Mouse (Mus musculus) forebrain, embryonic 14.5 days (tissue): Measurements from ENCODE around the gene Rbp4. TPM values are rescaled to one million over a fixed set of nuclear protein-coding genes. Genes with fewer than 3 reads are reported as not detected.
A peak's percentile ranks its signal among the peaks of the same experiment; 100 is the strongest.

Source experiments
- ATAC-seq: fragments of 200-750 bp; cut with Nextera tagmentation; 2 replicates; pipeline ENCODE4 v1.8.0; 2017; ENCODE audit warnings: mild to moderate bottlenecking, moderate library complexity
- DNase-seq: peaks from one replicate; pipeline ENCODE4 v3.0.0-alpha.2; 2015; ENCODE audit warnings: low spot score
- H3K27ac ChIP-seq: fragments of 300-500 bp; sonication (generic); 2 replicates; pipeline ENCODE4 v1.5.1; 2014; ENCODE audit warnings: low read depth, mild to moderate bottlenecking, control low read depth, low read length, moderate library complexity
- H3K27me3 ChIP-seq: fragments of 300-500 bp; sonication (generic); replicated peaks from 2 replicates; pipeline ENCODE4 v1.6.1; 2014; ENCODE audit warnings: low read length, control low read depth, mixed read lengths; ENCODE audit not compliant: control insufficient read depth, insufficient read depth
- H3K36me3 ChIP-seq: fragments of 300-500 bp; sonication (generic); 2 replicates; pipeline ENCODE4 v1.6.1; 2014; ENCODE audit warnings: low read length, control low read depth; ENCODE audit not compliant: control insufficient read depth, insufficient read depth
- H3K4me1 ChIP-seq: fragments of 300-500 bp; sonication (generic); 2 replicates; pipeline ENCODE4 v1.6.1; 2014; ENCODE audit warnings: antibody characterized with exemption, low read length, control low read depth; ENCODE audit not compliant: control insufficient read depth, insufficient read depth
- H3K4me2 ChIP-seq: fragments of 300-500 bp; sonication (generic); 2 replicates; pipeline ENCODE4 v1.6.1; 2014; ENCODE audit warnings: mild to moderate bottlenecking, control low read depth, low read length
- H3K4me3 ChIP-seq: fragments of 300-500 bp; sonication (generic); 2 replicates; pipeline ENCODE4 v1.5.1; 2014; ENCODE audit warnings: low read depth, low read length, control low read depth
- H3K9ac ChIP-seq: fragments of 300-500 bp; sonication (generic); 2 replicates; pipeline ENCODE4 v1.6.1; 2014; ENCODE audit warnings: mild to moderate bottlenecking, low read length, control low read depth, moderate library complexity
- H3K9me3 ChIP-seq: fragments of 300-500 bp; sonication (generic); replicated peaks from 2 replicates; pipeline ENCODE4 v1.6.1; 2016; ENCODE audit warnings: low read length, control low read depth, mixed read lengths; ENCODE audit not compliant: control insufficient read depth
- WGBS: fragments of 180-500 bp; shearing (Covaris S2); extraction: QIAGEN DNeasy Blood & Tissue Kit; methylation state at CpG from one replicate; pipeline ENCODE4 v1.1.7; 2014; 5-methylcytosine and 5-hydroxymethylcytosine counted together
- polyA plus RNA-seq: library from polyadenylated mRNA; unstranded; fragments of >200 nt; fragmentation: Nextera tagmentation; extraction: Ambion mirVana; gene quantifications from 2 replicates; pipeline ENCODE4 v1.2.1, GENCODE M21; 2014

Rbp4 gene
- polyA plus RNA-seq, 1 experiment from 2014 or later = 1.0 TPM

DNA sequence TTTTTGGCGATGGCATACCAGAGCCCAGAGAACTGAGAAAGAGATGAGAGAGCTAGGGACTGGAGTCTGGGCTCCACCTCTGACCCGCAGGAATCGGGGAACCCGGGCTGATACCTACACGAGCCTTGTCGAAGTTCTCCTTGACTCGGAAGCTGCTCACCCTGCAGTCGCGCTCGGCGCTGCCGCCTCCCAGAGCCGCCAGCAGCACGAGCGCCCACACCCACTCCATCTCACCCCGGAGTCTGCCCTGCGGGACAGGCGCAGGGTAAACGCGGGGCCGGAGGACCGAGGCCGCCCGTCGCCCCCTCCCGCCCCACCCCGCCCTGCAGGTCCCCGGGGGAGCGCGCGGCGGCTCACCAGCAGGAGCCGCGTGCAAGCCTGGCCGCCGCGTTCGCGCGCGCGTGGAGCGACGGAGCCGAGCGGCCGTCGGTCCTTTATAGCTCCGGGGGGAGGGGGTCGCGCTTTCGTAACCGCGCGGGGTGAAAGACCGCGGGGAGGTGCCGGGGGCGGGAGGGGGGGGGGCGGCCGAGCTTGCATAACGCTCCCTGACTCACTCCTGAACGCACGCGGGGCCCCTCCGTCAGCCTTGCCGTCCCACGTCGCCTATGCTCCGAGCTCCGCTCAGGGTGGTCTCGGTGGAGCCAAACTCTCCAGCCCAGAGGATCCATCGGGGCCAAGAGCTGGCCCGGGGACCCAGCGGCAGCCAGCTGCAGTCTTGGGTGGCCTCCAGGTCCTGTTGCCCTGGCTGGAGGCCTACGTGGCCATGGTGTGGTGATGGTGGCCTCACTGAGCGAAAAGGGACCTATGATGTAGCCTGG is 471 bp downstream of the Rbp4 start:
- 0 out of 2 replicates have a peak, but pooled peaks cover 3% of the 10 kb centered on the region for H3K4me1 ChIP-seq
- no peaks in the 10 kb centered on the region for H3K36me3 ChIP-seq
- H3K27ac ChIP-seq = no peak overlapping the region
- ATAC-seq = peak; percentile 72
- H3K9me3 ChIP-seq = no peaks in the 10 kb centered on the region
- peak overlapping the region; percentile 58 for H3K9ac ChIP-seq
- under 1% methylated on average over 46 of the region's 77 CpGs for WGBS
- DNase-seq = peak; percentile 35
- peak overlapping the region; percentile 52 for H3K4me3 ChIP-seq
- H3K4me2 ChIP-seq = peak overlapping the region; percentile 90
- peaks cover 17% of the 10 kb centered on the region; the same call in 1 of the 2 replicates for H3K27me3 ChIP-seq

DNA sequence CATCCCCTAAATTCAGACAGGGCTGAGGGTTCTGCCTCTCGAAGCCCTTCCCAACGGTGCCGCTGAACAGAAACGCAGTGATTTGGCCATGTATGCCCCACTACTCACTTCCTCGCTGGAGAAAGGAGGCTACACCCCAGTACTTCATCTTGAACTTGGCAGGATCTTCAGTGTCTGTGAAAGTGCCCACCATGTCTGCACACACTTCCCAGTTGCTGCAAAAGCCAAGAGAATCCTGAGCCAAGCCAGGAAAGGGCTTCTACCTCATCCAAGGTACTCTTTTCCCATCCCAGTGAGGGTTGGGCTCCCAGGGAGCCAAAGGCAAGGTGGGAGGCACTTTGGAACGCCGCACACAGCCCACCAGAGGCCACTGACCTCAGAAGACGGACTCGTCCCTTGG is 1.2 kb downstream of the Rbp4 start:
- H3K27ac ChIP-seq = no peak overlapping the region
- no peaks in the 10 kb centered on the region for H3K36me3 ChIP-seq
- H3K9me3 ChIP-seq = no peaks in the 10 kb centered on the region
- DNase-seq = peak; percentile 1
- no peak for ATAC-seq
- peaks cover 17% of the 10 kb centered on the region; the same call in 1 of the 2 replicates for H3K27me3 ChIP-seq
- H3K4me1 ChIP-seq = 0 out of 2 replicates have a peak, but pooled peaks cover 3% of the 10 kb centered on the region
- H3K9ac ChIP-seq = peak overlapping the region; percentile 58; the same call in 1 of the 2 replicates
- peak overlapping the region; percentile 52 for H3K4me3 ChIP-seq
- peak overlapping the region; percentile 90 for H3K4me2 ChIP-seq
- 28% methylated on average over 9 of the region's 9 CpGs for WGBS

DNA sequence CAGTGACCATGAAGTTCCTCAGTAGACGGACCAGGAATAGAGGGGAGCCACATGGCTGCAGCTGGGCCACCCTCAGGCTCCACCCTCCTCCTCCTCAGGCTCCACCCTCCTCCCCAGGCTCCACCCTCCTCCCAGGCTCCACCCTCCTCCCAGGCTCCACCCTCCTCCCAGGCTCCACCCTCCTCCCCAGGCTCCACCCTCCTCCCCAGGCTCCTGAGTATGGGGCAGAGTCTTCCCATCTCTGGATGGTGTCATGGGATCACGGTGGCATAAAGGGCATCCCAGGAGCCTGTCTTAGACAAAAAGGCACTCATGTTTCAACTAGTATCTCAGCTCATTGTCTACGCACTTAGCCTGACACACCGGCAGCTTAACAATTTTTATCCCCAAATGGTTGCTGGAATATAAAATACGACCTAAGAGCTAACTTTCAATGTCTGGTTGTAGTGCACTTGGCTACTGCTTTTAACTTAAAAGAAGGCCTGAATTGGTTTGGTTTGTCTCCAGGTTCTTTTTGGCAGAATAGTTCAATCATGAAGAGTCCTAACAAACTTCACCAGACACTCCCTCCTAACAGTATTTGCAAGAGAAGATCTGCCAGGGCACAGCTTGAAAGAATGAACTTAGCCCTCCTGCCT is 4.8 kb downstream of the Rbp4 start:
- Histone ChIP-seq H3K27me3 (peaks cover 15% of the 10 kb centered on the region; the same call in 1 of the 2 replicates), H3K4me2 (no peak overlapping the region), H3K27ac (no peak overlapping the region), H3K9me3 (no peaks in the 10 kb centered on the region), H3K9ac (no peak overlapping the region), H3K4me1 (0 out of 2 replicates have a peak, but pooled peaks cover 3% of the 10 kb centered on the region), H3K36me3 (no peaks in the 10 kb centered on the region), H3K4me3 (no peak overlapping the region)
- DNase-seq (no peak), ATAC-seq (no peak)
- 86% methylated on average over 5 of the region's 5 CpGs for WGBS

DNA sequence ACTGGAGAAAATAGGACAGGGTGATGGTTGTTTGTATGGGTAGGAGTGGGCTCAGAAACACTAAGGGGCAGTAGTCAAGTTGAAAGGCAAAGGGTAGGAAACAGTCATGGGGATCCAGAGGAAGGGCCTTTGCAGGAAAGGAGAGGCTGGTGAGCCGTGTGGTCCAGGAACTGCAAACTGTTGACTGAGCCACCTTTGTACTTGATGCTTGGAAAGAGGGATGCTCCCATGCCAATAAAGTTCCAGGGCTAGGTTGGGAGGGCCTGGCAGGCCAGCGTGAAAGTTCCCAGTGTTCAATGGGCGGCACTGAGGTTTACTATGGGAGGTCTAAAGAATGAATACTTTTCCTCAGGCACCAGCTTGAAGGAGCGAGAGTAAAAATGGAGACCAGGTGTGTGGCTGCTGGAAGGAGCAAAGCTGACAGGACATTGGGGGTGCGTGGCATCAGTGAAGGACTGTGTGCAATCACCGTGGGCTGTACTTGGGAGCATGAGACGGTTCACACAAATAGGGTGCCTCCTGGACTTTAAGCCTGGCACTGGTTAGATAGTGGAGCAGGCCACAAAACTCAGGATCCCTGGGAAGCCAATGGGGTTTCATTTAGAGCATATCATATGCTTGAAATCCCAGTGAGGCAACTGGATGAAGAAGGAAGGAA is 10.1 kb downstream of the Rbp4 start:
- Histone ChIP-seq H3K4me2 (no peak overlapping the region), H3K9me3 (no peaks in the 10 kb centered on the region), H3K27me3 (no peaks in the 10 kb centered on the region), H3K9ac (no peak overlapping the region), H3K4me3 (no peak overlapping the region), H3K36me3 (no peaks in the 10 kb centered on the region), H3K4me1 (no peaks in the 10 kb centered on the region), H3K27ac (no peak overlapping the region)
- ATAC-seq = no peak
- no peak for DNase-seq
- 92% methylated on average over 7 of the region's 7 CpGs for WGBS

DNA sequence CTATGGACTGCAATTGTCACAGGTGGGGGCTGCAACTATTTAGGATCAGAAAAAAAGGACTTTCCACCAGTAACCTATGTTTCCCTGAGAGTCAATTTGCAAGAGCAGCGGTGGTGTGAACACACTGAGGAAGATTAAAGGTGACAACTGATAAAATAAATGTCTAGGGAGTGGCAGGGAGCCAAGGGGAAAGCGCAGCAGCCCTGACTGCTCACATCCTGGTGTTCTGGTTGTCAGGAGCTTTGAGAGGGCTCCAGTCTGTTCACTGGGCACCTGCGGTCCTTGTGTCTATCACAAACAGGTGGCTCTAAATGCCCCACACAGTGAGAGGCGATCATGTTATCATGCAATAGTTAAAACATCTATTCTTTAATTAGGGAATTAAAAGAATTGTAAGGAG is 12.5 kb downstream of the Rbp4 start:
- Histone ChIP-seq H3K4me3 (no peak overlapping the region), H3K9me3 (no peaks in the 10 kb centered on the region), H3K36me3 (no peaks in the 10 kb centered on the region), H3K27me3 (no peaks in the 10 kb centered on the region), H3K27ac (no peak overlapping the region), H3K4me2 (no peak overlapping the region), H3K4me1 (no peaks in the 10 kb centered on the region), H3K9ac (no peak overlapping the region)
- WGBS = 56% methylated on average over 4 of the region's 4 CpGs
- ATAC-seq (no peak), DNase-seq (no peak)

DNA sequence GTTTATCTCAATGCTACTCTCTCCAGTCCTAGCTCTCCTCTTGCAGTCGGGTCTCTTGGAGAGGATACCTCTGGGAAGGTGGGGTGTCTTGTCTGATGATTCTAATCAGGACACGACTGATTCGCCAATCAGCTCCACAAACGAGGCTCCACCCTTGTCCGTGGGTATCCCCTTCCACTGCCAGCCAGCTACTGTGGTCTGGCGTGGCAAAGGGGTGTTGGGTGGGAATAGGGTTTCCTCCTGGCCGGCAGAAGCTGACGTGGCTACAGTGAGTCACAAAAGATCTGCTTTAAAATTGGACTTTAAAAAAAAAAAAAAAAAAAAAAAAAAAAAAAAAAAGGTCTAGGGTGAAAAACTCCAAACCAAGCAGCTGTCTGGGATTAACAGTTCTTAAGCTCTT is 14.0 kb downstream of the Rbp4 start:
- H3K9ac ChIP-seq = no peak overlapping the region
- no peaks in the 10 kb centered on the region for H3K9me3 ChIP-seq
- no peaks in the 10 kb centered on the region for H3K4me1 ChIP-seq
- H3K36me3 ChIP-seq = no peaks in the 10 kb centered on the region
- ATAC-seq (no peak), DNase-seq (no peak)
- no peaks in the 10 kb centered on the region for H3K27me3 ChIP-seq
- H3K27ac ChIP-seq = no peak overlapping the region
- WGBS = 77% methylated on average over 8 of the region's 8 CpGs
- H3K4me2 ChIP-seq = no peak overlapping the region
- H3K4me3 ChIP-seq = no peak overlapping the region

DNA sequence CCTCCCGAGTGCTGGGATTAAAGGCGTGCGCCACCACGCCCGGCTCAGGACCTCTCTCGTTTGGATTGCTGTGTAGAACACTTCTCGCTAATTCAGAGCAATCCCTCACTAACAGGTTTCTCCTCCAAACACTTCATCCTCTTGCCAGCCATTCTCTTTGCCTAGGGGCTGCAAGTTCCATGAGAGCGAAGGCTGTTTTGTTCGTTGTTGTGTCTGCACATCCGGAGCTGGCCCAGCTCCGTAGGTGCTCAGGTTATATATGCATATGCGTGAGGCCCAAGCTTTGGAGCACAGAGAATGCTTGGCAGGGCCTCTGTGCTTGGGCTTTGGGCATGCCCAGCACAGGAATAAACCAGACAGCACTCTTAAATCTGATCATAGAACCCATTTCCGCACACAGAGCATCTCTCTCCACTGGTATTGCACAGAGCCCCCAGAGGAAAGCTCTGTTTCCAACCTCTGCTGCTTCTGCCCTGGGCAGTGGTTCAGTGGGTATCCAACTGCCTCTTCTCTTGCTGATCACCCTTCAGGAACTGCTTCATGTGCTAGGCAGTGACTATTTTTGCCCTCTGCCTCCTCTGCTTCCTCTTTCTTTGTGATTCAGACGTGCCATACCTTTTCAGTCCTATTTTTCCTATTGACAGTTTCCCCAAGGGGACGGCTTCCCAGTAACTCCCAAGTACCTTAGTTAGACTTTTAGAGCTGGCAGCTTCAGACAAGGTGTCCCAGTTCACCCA is 15.4 kb downstream of the Rbp4 start:
- Histone ChIP-seq H3K27ac (no peak overlapping the region), H3K27me3 (no peaks in the 10 kb centered on the region), H3K4me3 (no peak overlapping the region), H3K4me1 (no peaks in the 10 kb centered on the region), H3K9ac (no peak overlapping the region), H3K36me3 (no peaks in the 10 kb centered on the region), H3K9me3 (no peaks in the 10 kb centered on the region), H3K4me2 (no peak overlapping the region)
- WGBS = 93% methylated on average over 15 of the region's 15 CpGs
- DNase-seq (no peak), ATAC-seq (no peak)

DNA sequence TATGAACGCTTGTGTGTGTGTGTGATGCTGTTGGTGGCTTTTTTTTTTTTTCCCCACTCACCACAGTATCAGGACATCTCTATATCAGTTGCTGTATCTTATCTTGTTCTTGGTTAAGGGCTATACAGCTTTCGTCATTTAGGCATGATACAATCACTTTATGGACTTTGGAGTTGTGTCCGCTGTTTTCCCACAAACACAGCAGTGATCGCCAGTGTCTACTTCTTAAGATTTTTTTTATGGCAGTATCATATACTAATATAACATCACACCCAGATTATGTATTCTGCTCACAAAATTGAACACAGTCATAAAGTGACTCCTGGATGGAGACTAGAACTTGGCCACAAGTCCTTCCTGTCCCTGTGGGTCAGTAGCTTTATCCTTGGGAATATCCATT is 17.2 kb downstream of the Rbp4 start:
- Histone ChIP-seq H3K9ac (no peak overlapping the region), H3K27me3 (no peaks in the 10 kb centered on the region), H3K4me1 (no peaks in the 10 kb centered on the region), H3K27ac (no peak overlapping the region), H3K4me3 (no peak overlapping the region), H3K36me3 (no peaks in the 10 kb centered on the region), H3K9me3 (no peaks in the 10 kb centered on the region), H3K4me2 (no peak overlapping the region)
- ATAC-seq (no peak), DNase-seq (no peak)
- WGBS = 95% methylated on average over 4 of the region's 4 CpGs
